Mouse (Mus musculus): Measurements from ENCODE around the gene Nav2. TPM values are rescaled to one million over a fixed set of nuclear protein-coding genes. Genes with fewer than 3 reads are reported as not detected.

Gene Nav2
- polyA plus RNA-seq, 1 experiment, result 46.2 TPM

DNA sequence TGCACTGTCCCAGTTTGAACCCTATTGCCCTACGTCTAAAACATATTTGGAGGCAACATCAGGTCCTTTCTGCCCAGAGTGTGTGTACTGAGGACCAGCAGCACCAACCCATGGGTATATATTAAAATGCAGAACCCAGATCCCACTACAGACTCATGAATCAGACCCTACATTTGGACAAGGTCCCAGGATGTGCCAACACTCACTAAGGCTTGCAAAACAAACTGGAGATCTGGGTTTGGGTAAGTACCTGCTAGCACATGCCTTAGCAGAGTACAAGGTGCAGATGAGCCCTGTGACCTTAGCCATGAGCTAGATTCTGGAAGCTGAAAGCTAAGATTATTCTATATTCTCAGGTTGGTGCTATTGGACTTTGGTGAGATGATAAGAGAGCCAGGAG, 192.8 kb downstream of the Nav2 start:
- TF ChIP-seq CTCF (IDR thresholded peaks at IDR 0.05; ENCODE audit: borderline replicate concordance, control insufficient read depth, extremely low read depth, insufficient read depth, low read length, poor library complexity) (no peak), POLR2A (IDR thresholded peaks at IDR 0.05; ENCODE audit: control insufficient read depth, extremely low read depth, insufficient read depth, low read length, poor library complexity) (no peak)
- DNase-seq, result no peak
- WGBS, result 97% methylated on average over 1 of the region's 1 CpGs
- Histone ChIP-seq H3K36me3 (ENCODE audit: control insufficient read depth, insufficient read depth, low read length) (no peaks in the 10 kb centered on the region), H3K4me1 (replicated peaks; ENCODE audit: control insufficient read depth, insufficient read depth, low read length) (no peaks in the 10 kb centered on the region), H3K4me3 (ENCODE audit: control insufficient read depth, insufficient read depth, low read length) (no peak overlapping the region), H3K27ac (ENCODE audit: control insufficient read depth, insufficient read depth, low read length) (no peak overlapping the region), H3K27me3 (ENCODE audit: control insufficient read depth, insufficient read depth, low read length) (no peaks in the 10 kb centered on the region)

DNA sequence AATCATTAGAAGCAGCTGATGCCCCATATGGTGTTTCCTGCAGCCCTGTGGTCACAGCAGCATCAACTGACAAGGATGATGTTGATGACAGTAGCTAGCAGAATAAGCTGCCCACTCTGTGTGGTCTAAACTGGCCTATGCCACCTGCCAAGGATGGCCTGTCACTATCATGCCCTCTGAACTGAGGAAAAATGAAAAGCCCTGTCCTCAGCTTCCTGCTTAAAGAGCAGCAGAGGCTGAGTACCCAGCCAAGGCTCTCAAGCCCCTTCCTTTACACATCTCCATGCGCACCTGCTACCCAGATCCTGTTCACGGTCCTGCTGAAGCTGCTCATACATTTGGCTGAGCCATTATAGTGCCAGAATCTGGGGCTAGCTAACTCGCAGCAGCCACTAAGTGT, 193.7 kb downstream of the Nav2 start:
- H3K4me3 ChIP-seq (ENCODE audit: control insufficient read depth, insufficient read depth, low read length), result no peak overlapping the region
- DNase-seq, result no peak
- H3K27me3 ChIP-seq (ENCODE audit: control insufficient read depth, insufficient read depth, low read length), result no peaks in the 10 kb centered on the region
- H3K27ac ChIP-seq (ENCODE audit: control insufficient read depth, insufficient read depth, low read length), result no peak overlapping the region
- H3K4me1 ChIP-seq (replicated peaks; ENCODE audit: control insufficient read depth, insufficient read depth, low read length), result no peaks in the 10 kb centered on the region
- TF ChIP-seq POLR2A (IDR thresholded peaks at IDR 0.05; ENCODE audit: control insufficient read depth, extremely low read depth, insufficient read depth, low read length, poor library complexity) (no peak), CTCF (IDR thresholded peaks at IDR 0.05; ENCODE audit: borderline replicate concordance, control insufficient read depth, extremely low read depth, insufficient read depth, low read length, poor library complexity) (no peak)
- 87% methylated on average over 3 of the region's 3 CpGs for WGBS
- H3K36me3 ChIP-seq (ENCODE audit: control insufficient read depth, insufficient read depth, low read length), result no peaks in the 10 kb centered on the region

DNA sequence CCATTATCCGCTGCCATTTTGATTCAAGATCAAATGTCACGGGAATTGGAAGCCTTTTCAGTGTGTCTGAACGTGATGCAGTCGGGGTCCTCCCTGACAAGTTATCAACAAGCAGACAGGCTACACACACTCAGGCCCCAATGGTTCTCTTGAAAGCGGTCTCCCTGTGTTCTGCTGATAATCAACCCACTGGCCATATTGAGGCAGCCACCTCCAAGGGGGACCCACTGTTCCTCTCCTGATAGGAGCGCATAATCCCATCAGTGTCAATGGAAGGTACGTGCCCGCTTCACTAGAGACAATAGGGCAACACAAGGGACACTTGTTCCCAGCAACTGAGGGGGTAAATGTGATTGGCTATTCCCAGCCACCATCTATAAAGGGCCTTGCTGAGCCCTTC, 195.9 kb downstream of the Nav2 start:
- TF ChIP-seq CTCF (IDR thresholded peaks at IDR 0.05; ENCODE audit: borderline replicate concordance, control insufficient read depth, extremely low read depth, insufficient read depth, low read length, poor library complexity) (no peak), POLR2A (IDR thresholded peaks at IDR 0.05; ENCODE audit: control insufficient read depth, extremely low read depth, insufficient read depth, low read length, poor library complexity) (no peak)
- no peak for DNase-seq
- Histone ChIP-seq H3K27me3 (ENCODE audit: control insufficient read depth, insufficient read depth, low read length) (no peaks in the 10 kb centered on the region), H3K36me3 (ENCODE audit: control insufficient read depth, insufficient read depth, low read length) (no peaks in the 10 kb centered on the region), H3K4me1 (replicated peaks; ENCODE audit: control insufficient read depth, insufficient read depth, low read length) (no peaks in the 10 kb centered on the region), H3K4me3 (ENCODE audit: control insufficient read depth, insufficient read depth, low read length) (no peak overlapping the region), H3K27ac (ENCODE audit: control insufficient read depth, insufficient read depth, low read length) (no peak overlapping the region)
- WGBS, result 97% methylated on average over 8 of the region's 8 CpGs

DNA sequence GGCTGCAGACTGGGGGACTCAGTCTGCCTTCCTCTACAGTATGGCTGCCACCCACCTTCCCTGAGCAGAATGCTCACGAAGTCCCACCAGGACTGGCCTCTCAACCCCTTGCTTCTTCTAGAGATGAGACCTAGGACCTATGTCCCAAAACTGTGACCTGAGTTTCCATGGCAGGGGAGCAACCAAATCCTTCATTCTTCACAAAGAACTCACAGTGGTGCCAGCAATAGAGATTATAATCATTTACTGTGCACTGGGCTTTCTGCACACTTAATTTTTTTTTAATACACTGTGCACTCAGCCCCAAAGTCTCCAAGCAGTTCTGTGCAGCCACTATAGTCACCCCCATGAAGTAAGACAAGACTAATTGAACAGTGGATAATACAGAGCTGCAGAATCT, 196.3 kb downstream of the Nav2 start:
- Histone ChIP-seq H3K27ac (ENCODE audit: control insufficient read depth, insufficient read depth, low read length) (no peak overlapping the region), H3K4me1 (replicated peaks; ENCODE audit: control insufficient read depth, insufficient read depth, low read length) (no peaks in the 10 kb centered on the region), H3K4me3 (ENCODE audit: control insufficient read depth, insufficient read depth, low read length) (no peak overlapping the region), H3K36me3 (ENCODE audit: control insufficient read depth, insufficient read depth, low read length) (no peaks in the 10 kb centered on the region), H3K27me3 (ENCODE audit: control insufficient read depth, insufficient read depth, low read length) (no peaks in the 10 kb centered on the region)
- WGBS, result 100% methylated on average over 1 of the region's 1 CpGs
- no peak for TF ChIP-seq CTCF (IDR thresholded peaks at IDR 0.05; ENCODE audit: borderline replicate concordance, control insufficient read depth, extremely low read depth, insufficient read depth, low read length, poor library complexity)
- no peak for TF ChIP-seq POLR2A (IDR thresholded peaks at IDR 0.05; ENCODE audit: control insufficient read depth, extremely low read depth, insufficient read depth, low read length, poor library complexity)
- no peak for DNase-seq

DNA sequence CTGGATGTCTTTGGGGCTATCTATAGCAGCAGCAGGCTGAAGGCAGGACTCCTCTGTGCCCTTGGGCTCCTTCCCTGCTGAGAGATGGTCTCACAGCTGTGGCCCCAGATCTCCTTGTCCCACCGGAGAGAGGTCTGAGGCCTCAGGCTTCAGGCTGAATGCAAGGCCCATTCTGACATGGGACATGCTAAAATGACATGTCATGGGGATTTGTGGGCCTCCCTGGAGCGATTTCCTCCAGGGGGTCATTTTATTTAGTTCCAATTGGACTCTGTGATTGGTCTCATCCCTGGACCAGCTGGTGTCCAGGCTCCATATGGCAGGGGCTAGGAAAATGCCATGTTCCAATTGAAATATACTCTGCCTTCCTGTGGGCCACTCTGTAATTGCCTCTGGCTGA, 197.0 kb downstream of the Nav2 start:
- H3K4me3 ChIP-seq (ENCODE audit: control insufficient read depth, insufficient read depth, low read length), result no peak overlapping the region
- H3K36me3 ChIP-seq (ENCODE audit: control insufficient read depth, insufficient read depth, low read length), result no peaks in the 10 kb centered on the region
- H3K27me3 ChIP-seq (ENCODE audit: control insufficient read depth, insufficient read depth, low read length), result no peaks in the 10 kb centered on the region
- 94% methylated on average over 2 of the region's 2 CpGs for WGBS
- H3K4me1 ChIP-seq (replicated peaks; ENCODE audit: control insufficient read depth, insufficient read depth, low read length), result no peaks in the 10 kb centered on the region
- no peak overlapping the region for H3K27ac ChIP-seq (ENCODE audit: control insufficient read depth, insufficient read depth, low read length)
- no peak for TF ChIP-seq CTCF (IDR thresholded peaks at IDR 0.05; ENCODE audit: borderline replicate concordance, control insufficient read depth, extremely low read depth, insufficient read depth, low read length, poor library complexity)
- TF ChIP-seq POLR2A (IDR thresholded peaks at IDR 0.05; ENCODE audit: control insufficient read depth, extremely low read depth, insufficient read depth, low read length, poor library complexity), result no peak
- DNase-seq, result no peak

DNA sequence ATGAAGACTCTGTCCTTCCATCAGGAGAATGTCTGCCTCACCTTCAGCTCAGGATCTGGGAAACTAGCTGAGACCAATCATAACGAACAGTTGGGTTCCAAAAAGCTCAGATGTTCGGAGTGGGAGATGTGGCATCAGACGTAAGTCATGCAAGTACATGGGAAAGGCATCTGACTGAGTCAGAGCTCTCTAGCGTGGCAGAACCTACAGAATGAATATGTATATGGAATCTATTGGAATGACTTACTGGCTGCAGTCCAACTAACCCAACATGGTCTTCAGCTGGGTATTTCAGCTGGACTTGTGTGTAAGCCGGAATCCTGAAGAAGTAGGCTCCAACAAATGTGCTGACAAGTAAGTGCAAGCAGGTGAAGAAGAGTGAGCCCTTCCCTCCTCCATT, 199.6 kb downstream of the Nav2 start:
- Histone ChIP-seq H3K4me1 (replicated peaks; ENCODE audit: control insufficient read depth, insufficient read depth, low read length) (no peaks in the 10 kb centered on the region), H3K27ac (ENCODE audit: control insufficient read depth, insufficient read depth, low read length) (no peak overlapping the region), H3K36me3 (ENCODE audit: control insufficient read depth, insufficient read depth, low read length) (no peaks in the 10 kb centered on the region), H3K4me3 (ENCODE audit: control insufficient read depth, insufficient read depth, low read length) (no peak overlapping the region), H3K27me3 (ENCODE audit: control insufficient read depth, insufficient read depth, low read length) (no peaks in the 10 kb centered on the region)
- no peak for DNase-seq
- WGBS, result 95% methylated on average over 5 of the region's 5 CpGs
- TF ChIP-seq CTCF (IDR thresholded peaks at IDR 0.05; ENCODE audit: borderline replicate concordance, control insufficient read depth, extremely low read depth, insufficient read depth, low read length, poor library complexity) (no peak), POLR2A (IDR thresholded peaks at IDR 0.05; ENCODE audit: control insufficient read depth, extremely low read depth, insufficient read depth, low read length, poor library complexity) (no peak)

DNA sequence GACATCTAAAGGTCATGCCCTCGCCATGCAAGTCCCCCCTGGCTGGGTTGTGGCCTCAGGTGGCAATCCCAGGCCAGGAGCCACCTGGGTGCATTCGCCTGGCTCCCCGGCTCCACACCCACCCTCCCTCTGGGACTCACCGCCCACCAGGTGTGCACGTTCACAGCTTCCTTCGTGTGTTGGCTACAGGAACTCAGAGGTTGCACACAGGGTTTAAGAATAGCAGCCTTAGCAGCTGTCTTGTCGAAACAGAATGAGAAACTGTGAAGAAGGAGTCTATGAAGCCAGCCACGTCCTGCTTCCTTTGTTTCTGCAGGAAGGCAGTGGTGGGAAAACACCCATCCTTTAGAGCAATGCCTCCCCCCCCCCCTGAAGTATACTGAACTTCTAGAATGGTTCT, 210.5 kb downstream of the Nav2 start:
- no peak for DNase-seq
- Histone ChIP-seq H3K36me3 (ENCODE audit: control insufficient read depth, insufficient read depth, low read length) (no peaks in the 10 kb centered on the region), H3K4me3 (ENCODE audit: control insufficient read depth, insufficient read depth, low read length) (no peak overlapping the region), H3K27ac (ENCODE audit: control insufficient read depth, insufficient read depth, low read length) (no peak overlapping the region), H3K27me3 (ENCODE audit: control insufficient read depth, insufficient read depth, low read length) (no peaks in the 10 kb centered on the region), H3K4me1 (replicated peaks; ENCODE audit: control insufficient read depth, insufficient read depth, low read length) (no peaks in the 10 kb centered on the region)
- TF ChIP-seq POLR2A (IDR thresholded peaks at IDR 0.05; ENCODE audit: control insufficient read depth, extremely low read depth, insufficient read depth, low read length, poor library complexity) (no peak), CTCF (IDR thresholded peaks at IDR 0.05; ENCODE audit: borderline replicate concordance, control insufficient read depth, extremely low read depth, insufficient read depth, low read length, poor library complexity) (no peak)
- 17% methylated on average over 8 of the region's 8 CpGs for WGBS
